Mouse (Mus musculus): ENCODE data around the gene Gm5294. TPM values are rescaled to one million over a fixed set of nuclear protein-coding genes. Genes with fewer than 3 reads are reported as not detected.
A peak's percentile ranks its signal among the peaks of the same experiment; 100 is the strongest.

Gm5294 gene
- total RNA-seq, 2 experiments from 2014 or later: not detected

GRCm38 (mm10) chr5:138849682-138850461 lies 30.0 kb downstream of the Gm5294 start:
- DNase-seq: no peak

- no peak for DNase-seq
Observed at GRCm38 (mm10) chr5:138850462-138850844, 30.6 kb downstream of the Gm5294 start.

DNA sequence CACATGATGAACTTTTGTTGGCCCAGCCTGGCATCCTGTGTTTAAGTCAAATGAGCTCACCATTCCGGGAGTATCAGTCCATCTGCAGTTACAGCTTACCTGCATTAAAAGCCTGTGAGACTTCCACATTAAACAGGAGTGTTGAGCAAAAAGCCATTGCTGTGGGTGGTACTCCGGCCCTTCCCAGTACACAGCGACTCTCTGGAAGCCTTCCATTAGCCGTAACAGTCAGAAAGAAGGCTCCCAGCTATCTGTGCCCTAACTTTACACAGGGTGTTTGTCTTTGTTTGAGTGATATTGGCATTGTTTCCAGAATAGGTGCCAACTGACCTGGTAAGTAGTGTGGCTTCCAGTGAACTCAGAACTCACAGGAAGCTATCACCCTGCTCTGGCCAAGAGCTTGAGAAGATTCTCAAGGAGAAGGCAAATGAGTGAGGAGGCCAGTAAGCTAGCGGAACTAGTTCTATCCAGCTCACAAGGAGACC lies 31.5 kb downstream of the Gm5294 start:
- DNase-seq: no peak

DNA sequence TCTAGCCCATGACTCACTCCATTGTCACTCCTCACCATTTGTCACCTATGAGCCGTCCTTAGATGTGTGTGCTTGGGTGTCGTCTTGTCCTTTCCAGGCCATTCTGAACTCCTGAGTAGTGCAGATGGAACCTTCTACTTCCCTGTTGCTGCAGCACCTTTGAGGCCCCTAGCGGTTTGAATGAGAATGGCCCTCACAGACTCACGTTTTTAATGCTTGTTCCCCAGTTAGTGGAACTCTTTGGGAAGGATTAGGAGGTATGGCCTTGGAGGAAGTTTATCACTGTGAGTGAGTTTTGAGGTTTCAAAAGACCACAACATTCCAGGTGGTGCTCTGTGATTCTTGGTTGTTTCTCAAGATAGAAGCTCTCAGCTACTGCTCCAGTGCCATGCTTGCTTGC lies 32.3 kb downstream of the Gm5294 start:
- DNase-seq: no peak

DNA sequence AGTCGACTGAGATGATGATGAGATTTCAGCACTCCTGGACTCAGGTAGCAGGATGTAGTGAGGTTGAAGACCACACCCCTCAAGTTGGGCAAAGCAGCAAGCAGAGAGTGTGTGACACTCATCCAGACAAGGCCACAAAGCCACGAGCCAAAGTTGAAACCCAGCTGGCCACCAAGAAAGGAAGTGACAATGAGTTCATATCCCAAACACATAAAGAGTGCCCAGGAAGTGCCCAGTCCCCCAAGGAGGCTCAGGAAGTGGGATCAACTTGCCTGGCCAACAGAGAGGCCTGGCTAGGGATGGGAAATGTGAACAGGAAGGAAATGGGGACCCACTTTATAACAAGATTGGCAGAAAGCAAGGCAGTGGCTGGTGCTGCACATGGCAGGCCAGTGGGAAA lies 33.5 kb downstream of the Gm5294 start:
- no peak for DNase-seq

- DNase-seq: peak; percentile 90
Observed at GRCm38 (mm10) chr5:138857010-138857617, 37.2 kb downstream of the Gm5294 start.

DNA sequence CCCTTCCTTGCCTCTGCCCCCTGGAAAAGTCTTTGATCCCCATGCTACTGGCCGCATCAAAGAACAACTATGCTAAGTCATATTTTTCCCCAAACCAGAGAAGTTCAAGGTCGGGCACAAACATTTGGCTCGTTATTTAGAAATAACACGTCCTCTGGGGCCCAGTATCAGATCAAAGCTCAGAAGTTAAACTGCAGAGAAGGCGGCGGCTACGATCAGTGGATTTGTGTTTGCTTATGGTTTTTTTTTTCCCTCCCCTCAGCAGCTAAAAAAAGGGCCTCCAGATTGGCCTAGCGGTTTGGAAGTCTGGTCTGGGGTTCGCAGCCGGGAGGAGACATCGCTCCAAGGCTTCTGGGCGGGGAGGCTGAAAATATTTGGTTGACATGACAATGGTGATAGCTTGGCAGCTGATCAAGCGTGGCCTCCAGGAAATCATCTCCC lies 38.0 kb downstream of the Gm5294 start:
- DNase-seq: peak; percentile 69

DNA sequence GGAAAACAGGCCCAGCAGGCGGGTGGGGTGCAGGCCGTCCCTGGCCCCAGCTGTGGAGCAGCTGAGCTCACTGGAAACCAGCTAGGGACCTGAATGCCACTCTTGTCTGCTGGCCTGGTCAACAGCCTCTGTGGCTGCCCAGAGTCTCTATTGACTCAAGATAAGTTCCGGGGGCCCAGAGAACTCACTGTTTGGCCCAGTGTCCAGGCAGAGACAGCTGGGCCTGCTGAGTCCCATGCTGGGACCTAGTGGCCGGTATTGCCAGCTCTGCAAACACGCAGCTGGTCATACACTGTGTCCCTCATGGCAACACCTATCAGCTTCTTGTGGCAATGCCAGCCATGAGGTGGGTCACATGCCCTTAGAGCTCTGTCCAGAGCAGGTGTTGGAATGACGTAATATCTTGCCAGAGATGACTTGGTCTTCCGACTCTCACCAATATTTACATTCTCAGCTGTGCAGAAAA lies 43.8 kb downstream of the Gm5294 start:
- DNase-seq: no peak

- DNase-seq: no peak
Observed at GRCm38 (mm10) chr5:138864166-138864565, 44.3 kb downstream of the Gm5294 start.

GRCm38 (mm10) chr5:138864880-138865279 lies 45.0 kb downstream of the Gm5294 start:
- no peak for DNase-seq

DNA sequence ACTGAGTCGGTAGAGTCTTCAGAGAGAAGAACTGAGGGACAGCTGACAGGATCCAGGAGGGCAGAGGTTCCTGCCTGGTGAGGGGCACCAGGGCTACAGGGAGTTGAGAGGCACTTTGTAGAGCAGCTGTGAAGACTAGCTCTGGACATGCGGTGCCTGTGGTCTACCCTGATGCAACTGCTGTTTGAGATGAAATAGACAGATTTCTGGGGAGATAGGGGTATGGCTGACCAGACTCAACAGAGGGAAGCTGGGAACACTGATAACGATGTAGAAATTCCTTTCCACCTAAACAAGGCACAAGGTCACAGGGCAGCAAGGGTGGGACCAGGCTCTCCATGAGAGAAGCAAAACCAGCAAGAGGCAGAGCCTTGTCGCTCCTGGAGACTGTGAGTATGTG lies 45.8 kb downstream of the Gm5294 start:
- no peak for DNase-seq

Other genes with a start within 250 kb of the Gm5294 start
- gene Zfp68, start 200.3 kb upstream of the Gm5294 start, total RNA-seq (2021): 10 to 100 TPM; 22.3 to 23.7 TPM
- 1 to 10 TPM; 5.2 to 7.8 TPM for gene A430033K04Rik, start 197.2 kb upstream of the Gm5294 start, total RNA-seq (2021)
- gene Fam20c, start 65.6 kb upstream of the Gm5294 start, total RNA-seq (2021): 10 to 100 TPM; 17.1 to 19.7 TPM
- 10 to 100 TPM; 22.0 to 23.3 TPM for gene Pdgfa, start 177.3 kb downstream of the Gm5294 start, total RNA-seq (2021)